Mouse (Mus musculus) embryonic facial prominence, embryonic 14.5 days (tissue): ENCODE measurements around the gene Pde10a. TPM values are rescaled to one million over a fixed set of nuclear protein-coding genes. Genes with fewer than 3 reads are reported as not detected.
A peak's percentile ranks its signal among the peaks of the same experiment; 100 is the strongest.

ENCODE experiments used
- ATAC-seq: fragments of 200-750 bp; cut with Nextera tagmentation; 2 replicates; pipeline ENCODE4 v1.8.0; 2017; ENCODE audit warnings: low read depth, moderate number of reproducible peaks, moderate TSS enrichment
- DNase-seq: peaks from one replicate; pipeline ENCODE4 v3.0.0-alpha.2; 2015; ENCODE audit warnings: low spot score
- H3K27ac ChIP-seq: fragments of 300-500 bp; sonication (generic); replicated peaks from 2 replicates; pipeline ENCODE4 v1.5.1; 2014; ENCODE audit warnings: low read depth, mild to moderate bottlenecking, low read length, moderate library complexity
- H3K27me3 ChIP-seq: fragments of 300-500 bp; sonication (generic); replicated peaks from 2 replicates; pipeline ENCODE4 v1.6.1; 2014; ENCODE audit warnings: low read length; ENCODE audit not compliant: control insufficient read depth, insufficient read depth
- H3K36me3 ChIP-seq: fragments of 300-500 bp; sonication (generic); 2 replicates; pipeline ENCODE4 v1.6.1; 2014; ENCODE audit warnings: low read length, mixed read lengths; ENCODE audit not compliant: control insufficient read depth, insufficient read depth
- H3K4me1 ChIP-seq: fragments of 300-500 bp; sonication (generic); 2 replicates; pipeline ENCODE4 v1.6.1; 2014; ENCODE audit warnings: antibody characterized with exemption, low read length; ENCODE audit not compliant: control insufficient read depth, insufficient read depth
- H3K4me2 ChIP-seq: fragments of 300-500 bp; sonication (generic); 2 replicates; pipeline ENCODE4 v1.6.1; 2014; ENCODE audit warnings: low read depth, mild to moderate bottlenecking, low read length, moderate library complexity, mixed read lengths
- H3K4me3 ChIP-seq: fragments of 300-500 bp; sonication (generic); 2 replicates; pipeline ENCODE4 v1.5.1; 2014; ENCODE audit warnings: low read depth, mild to moderate bottlenecking, low read length
- H3K9ac ChIP-seq: fragments of 300-500 bp; sonication (generic); 2 replicates; pipeline ENCODE4 v1.6.1; 2014; ENCODE audit warnings: low read depth, mild to moderate bottlenecking, low read length, moderate library complexity, mixed read lengths
- H3K9me3 ChIP-seq: fragments of 300-500 bp; sonication (generic); 2 replicates; pipeline ENCODE4 v1.6.1; 2016; ENCODE audit warnings: low read length; ENCODE audit not compliant: control insufficient read depth
- WGBS: fragments of 180-500 bp; shearing (Covaris S2); extraction: QIAGEN DNeasy Blood & Tissue Kit; methylation state at CpG from one replicate; pipeline ENCODE4 v1.1.7; 2014; 5-methylcytosine and 5-hydroxymethylcytosine counted together
- polyA plus RNA-seq: library from polyadenylated mRNA; unstranded; fragments of >200 nt; fragmentation: Nextera tagmentation; extraction: Ambion mirVana; gene quantifications from 2 replicates; pipeline ENCODE4 v1.2.1, GENCODE M21; 2014

Gene Pde10a
- polyA plus RNA-seq, 1 experiment from 2014 or later, result 2.3 TPM

DNA sequence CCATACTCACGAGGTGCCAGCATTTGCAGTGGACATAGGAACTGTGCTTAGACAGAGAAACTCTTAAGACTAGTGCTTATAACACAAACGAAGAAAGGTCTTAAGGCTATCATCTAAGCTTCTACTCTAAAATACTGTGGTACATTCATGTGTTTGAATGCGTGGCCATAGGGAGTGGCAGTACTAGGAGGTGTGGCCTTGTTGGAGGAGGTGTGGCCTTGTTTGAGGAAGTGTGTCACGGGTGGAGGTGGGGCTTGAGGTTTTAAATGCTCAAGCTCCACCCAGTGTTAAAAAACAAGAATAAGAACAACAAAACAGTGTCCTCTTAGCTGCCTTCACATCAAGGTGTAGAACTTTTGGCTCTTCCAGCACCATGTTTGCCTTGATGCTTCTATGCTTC, 31.7 kb upstream of the Pde10a start:
- Histone ChIP-seq H3K9ac (no peak overlapping the region), H3K27ac (no peak overlapping the region), H3K36me3 (no peaks in the 10 kb centered on the region), H3K4me1 (no peaks in the 10 kb centered on the region), H3K4me3 (no peak overlapping the region), H3K27me3 (no peaks in the 10 kb centered on the region), H3K4me2 (no peak overlapping the region), H3K9me3 (no peaks in the 10 kb centered on the region)
- 77% methylated on average over 4 of the region's 4 CpGs for WGBS
- DNase-seq (no peak), ATAC-seq (no peak)

- WGBS, result 73% methylated on average over 1 of the region's 1 CpGs
These were observed 27.0 kb upstream of the Pde10a start for GRCm38 (mm10) chr17:8498151-8498550.

GRCm38 (mm10) chr17:8498655-8499054, 26.5 kb upstream of the Pde10a start:
- DNase-seq (no peak), ATAC-seq (no peak)
- Histone ChIP-seq H3K36me3 (no peaks in the 10 kb centered on the region), H3K9me3 (no peaks in the 10 kb centered on the region), H3K4me2 (no peak overlapping the region), H3K27me3 (no peaks in the 10 kb centered on the region), H3K27ac (no peak overlapping the region), H3K4me3 (no peak overlapping the region), H3K4me1 (peaks cover 5% of the 10 kb centered on the region; the same call in 1 of the 2 replicates), H3K9ac (no peak overlapping the region)
- 46% methylated on average over 5 of the region's 5 CpGs for WGBS

More at GRCm38 (mm10) chr17:8498151-8498550, 27.0 kb upstream of the Pde10a start:
- ATAC-seq (no peak), DNase-seq (no peak)
- Histone ChIP-seq H3K36me3 (no peaks in the 10 kb centered on the region), H3K4me1 (peaks cover 5% of the 10 kb centered on the region; the same call in 1 of the 2 replicates), H3K4me2 (no peak overlapping the region), H3K9me3 (no peaks in the 10 kb centered on the region), H3K27me3 (no peaks in the 10 kb centered on the region), H3K27ac (no peak overlapping the region), H3K4me3 (no peak overlapping the region), H3K9ac (no peak overlapping the region)

DNA sequence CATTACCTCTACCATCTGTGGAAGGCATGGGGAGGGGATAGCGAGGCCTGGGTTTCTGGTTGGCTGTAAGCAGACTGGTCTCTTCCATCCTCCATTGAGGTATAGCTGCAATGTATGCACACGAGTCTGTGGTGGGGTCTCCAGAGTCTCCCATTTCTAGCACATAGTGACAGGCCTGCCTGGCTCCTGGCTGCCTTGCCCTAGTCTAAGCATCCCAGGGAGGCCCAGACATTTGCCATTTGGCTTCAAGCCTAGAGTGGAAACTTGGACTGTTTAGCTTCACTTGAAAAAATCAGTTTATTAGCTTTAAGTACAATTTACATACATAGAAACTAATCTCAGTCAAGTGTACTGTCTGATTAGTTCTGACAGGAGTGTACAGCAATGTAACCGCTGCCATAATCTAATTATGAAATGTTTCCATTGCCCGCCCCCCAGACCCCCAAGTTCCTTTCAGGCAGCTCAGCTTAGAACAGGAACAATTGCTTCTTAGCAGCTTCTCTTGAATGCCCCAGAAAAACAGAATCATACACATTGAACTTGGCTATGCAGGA, 25.5 kb upstream of the Pde10a start:
- DNase-seq (peak; percentile 85), ATAC-seq (peak; percentile 82)
- H3K4me3 ChIP-seq, result no peak overlapping the region
- no peaks in the 10 kb centered on the region for H3K36me3 ChIP-seq
- no peak overlapping the region for H3K9ac ChIP-seq
- no peak overlapping the region for H3K4me2 ChIP-seq
- 50% methylated on average over 4 of the region's 4 CpGs for WGBS
- no peaks in the 10 kb centered on the region for H3K27me3 ChIP-seq
- H3K9me3 ChIP-seq, result no peaks in the 10 kb centered on the region
- no peak overlapping the region; the same call in 1 of the 2 replicates for H3K27ac ChIP-seq
- peaks cover 5% of the 10 kb centered on the region; the same call in 1 of the 2 replicates for H3K4me1 ChIP-seq

GRCm38 (mm10) chr17:8504381-8504780, 20.8 kb upstream of the Pde10a start:
- 81% methylated on average over 3 of the region's 3 CpGs for WGBS
- Histone ChIP-seq H3K36me3 (no peaks in the 10 kb centered on the region), H3K9me3 (no peaks in the 10 kb centered on the region), H3K27me3 (no peaks in the 10 kb centered on the region), H3K9ac (no peak overlapping the region), H3K4me2 (no peak overlapping the region), H3K4me3 (no peak overlapping the region), H3K4me1 (peaks cover 26% of the 10 kb centered on the region), H3K27ac (no peak overlapping the region)
- no peak for DNase-seq
- ATAC-seq, result no peak

- Histone ChIP-seq H3K4me3 (peak overlapping the region; percentile 27), H3K27me3 (no peaks in the 10 kb centered on the region), H3K9me3 (no peaks in the 10 kb centered on the region), H3K27ac (0 out of 2 replicates have a peak overlapping the region, but pooled peaks have one; percentile 23), H3K9ac (peak overlapping the region; percentile 50), H3K4me2 (peak overlapping the region; percentile 57), H3K4me1 (peaks cover 23% of the 10 kb centered on the region), H3K36me3 (no peaks in the 10 kb centered on the region)
- under 1% methylated on average over 20 of the region's 20 CpGs for WGBS
- ATAC-seq (peak; percentile 80), DNase-seq (peak; percentile 92)
These were observed 19.3 kb upstream of the Pde10a start for GRCm38 (mm10) chr17:8505669-8506426.

- Histone ChIP-seq H3K27ac (no peak overlapping the region), H3K4me1 (peaks cover 23% of the 10 kb centered on the region), H3K4me2 (no peak overlapping the region), H3K36me3 (no peaks in the 10 kb centered on the region), H3K9me3 (no peaks in the 10 kb centered on the region), H3K27me3 (no peaks in the 10 kb centered on the region), H3K4me3 (no peak overlapping the region), H3K9ac (no peak overlapping the region)
- 48% methylated on average over 6 of the region's 6 CpGs for WGBS
- DNase-seq, result no peak
- ATAC-seq, result no peak
These were observed 18.4 kb upstream of the Pde10a start for GRCm38 (mm10) chr17:8506726-8507125.

- DNase-seq, result no peak
- 0 out of 2 replicates have a peak overlapping the region, but pooled peaks have one; percentile 30 for H3K27ac ChIP-seq
- H3K9ac ChIP-seq, result peak overlapping the region; percentile 50; the same call in 1 of the 2 replicates
- H3K4me3 ChIP-seq, result peak overlapping the region; percentile 28; the same call in 1 of the 2 replicates
- no peaks in the 10 kb centered on the region for H3K27me3 ChIP-seq
- no peak for ATAC-seq
- peaks cover 27% of the 10 kb centered on the region for H3K4me1 ChIP-seq
- whole genome bisulfite sequencing, result 0% methylated on average over 3 of the region's 3 CpGs
- no peaks in the 10 kb centered on the region for H3K36me3 ChIP-seq
- no peaks in the 10 kb centered on the region for H3K9me3 ChIP-seq
- peak overlapping the region; percentile 58 for H3K4me2 ChIP-seq
These were observed 17.5 kb upstream of the Pde10a start for GRCm38 (mm10) chr17:8507654-8508053.
